In the genomic region with DNA sequence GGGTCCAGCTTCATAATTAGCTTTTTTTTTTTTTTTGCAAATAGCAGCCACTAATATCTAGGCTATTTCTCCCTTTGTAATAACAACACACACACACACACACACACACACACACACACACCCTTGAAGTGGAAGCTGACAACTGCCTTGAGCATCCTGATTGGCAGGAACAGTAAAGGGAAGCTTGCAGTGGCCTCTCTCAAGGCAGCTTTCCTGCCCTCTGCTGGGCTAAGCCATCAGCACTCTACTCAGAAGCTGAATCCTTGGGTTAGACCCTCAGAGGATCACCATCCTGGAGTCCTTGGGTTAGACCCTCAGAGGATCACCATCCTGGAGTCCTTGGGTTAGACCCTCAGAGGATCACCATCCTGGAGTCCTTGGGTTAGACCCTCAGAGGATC, we compare ENCODE assay signal across 7 mouse cellular contexts.
DNase-seq lines count a peak whose midpoint lies in the region; ATAC-seq and TF ChIP-seq lines count a peak whose summit lies in the region.
"Not testable (repeated sequence)": the region's sequence is repeated elsewhere in the genome, so short reads cannot be mapped to it uniquely, and the experiment has no call there.

No protein-coding gene starts in this region.

- not testable (repeated sequence) for H3K9me3 ChIP-seq in MEL (replicated peaks; ENCODE audit: insufficient read depth, low read length); liver, embryonic 14.5 days (ENCODE audit: control insufficient read depth, low read length); midbrain, postnatal 0 days (ENCODE audit: low read length)

- not testable (repeated sequence) for H3K27me3 ChIP-seq in MEL (ENCODE audit: control insufficient read depth in 1 of 2, insufficient read depth in 2 of 2, low read length in 2 of 2); kidney, adult 2 months (replicated peaks; ENCODE audit: control insufficient read depth, insufficient read depth, low read length); liver, embryonic 14.5 days (ENCODE audit: control insufficient read depth, insufficient read depth, low read length); midbrain, postnatal 0 days (ENCODE audit: insufficient read depth, low read length)

- not testable (repeated sequence) for TF ChIP-seq EP300 in MEL (IDR thresholded peaks at IDR 0.05; ENCODE audit: low read depth in 1 of 2, low read length in 2 of 2); liver, embryonic 14.5 days (IDR thresholded peaks at IDR 0.05; ENCODE audit: low read depth)

- H3K27ac ChIP-seq in MEL (ENCODE audit: control insufficient read depth, low read depth, low read length); kidney, adult 2 months (ENCODE audit: insufficient read depth, low read depth, low read length); liver, embryonic 14.5 days; midbrain, postnatal 0 days (ENCODE audit: low read depth, low read length): not testable (repeated sequence)

- peak; percentile 20 for TF ChIP-seq RAD21 in MEL (IDR thresholded peaks at IDR 0.05; ENCODE audit: low read depth, low read length)

- peak; percentile 71 for ATAC-seq in granulocyte monocyte progenitor cell, adult 5-6 weeks (replicated peaks; ENCODE audit: poor library complexity, severe bottlenecking)
- not testable (repeated sequence) for ATAC-seq in liver, embryonic 14.5 days (ENCODE audit: insufficient read depth); midbrain, postnatal 0 days (ENCODE audit: low FRiP score)

- not testable (repeated sequence) for TF ChIP-seq POLR2A in MEL (IDR thresholded peaks at IDR 0.05; ENCODE audit: control insufficient read depth in 1 of 2, insufficient read depth in 1 of 2, low read depth in 1 of 2, low read length in 2 of 2, poor library complexity in 1 of 2); kidney, adult 2 months (IDR thresholded peaks at IDR 0.05; ENCODE audit: low read depth, low read length)

- not testable (repeated sequence) for H3K36me3 ChIP-seq in MEL (ENCODE audit: control insufficient read depth in 1 of 2, insufficient read depth in 2 of 2, low read length in 2 of 2); kidney, adult 2 months (ENCODE audit: control insufficient read depth, insufficient read depth, low read length); liver, embryonic 14.5 days (replicated peaks; ENCODE audit: control insufficient read depth, insufficient read depth, low read depth); midbrain, postnatal 0 days (ENCODE audit: insufficient read depth, low read length)

- DNase-seq in MEL (ENCODE audit: low read depth, low spot score): peak; percentile 30
- peak; percentile 25 for DNase-seq in heart, postnatal 4 days
- peak; percentile 17 for DNase-seq in kidney, adult 2 months
- not testable (repeated sequence) for DNase-seq in liver, embryonic 14.5 days (ENCODE audit: low read depth in 3 of 3, low spot score in 3 of 3); midbrain, postnatal 0 days (ENCODE audit: low spot score)
- peak; percentile 20 for DNase-seq in lung, postnatal 10 days

- peak in 2 of 3 experiments; percentile 21 to 33; a peak in 2 of 6 replicates for TF ChIP-seq CTCF in MEL (IDR thresholded peaks at IDR 0.05 in 2 of 3, conservative IDR thresholded peaks at IDR 0.05 in 1 of 3; ENCODE audit: control insufficient read depth in 1 of 3, insufficient read depth in 1 of 3, low read depth in 2 of 3, low read length in 3 of 3, poor library complexity in 1 of 3, severe bottlenecking in 1 of 3)
- TF ChIP-seq CTCF in kidney, adult 2 months (conservative IDR thresholded peaks at IDR 0.05; ENCODE audit: insufficient read depth, insufficient read length, low read depth, low read length): peak; percentile 31; the same call in 1 of the 2 replicates
- TF ChIP-seq CTCF in liver, embryonic 14.5 days (IDR thresholded peaks at IDR 0.05; ENCODE audit: low read depth): peak; percentile 41; the same call in 1 of the 2 replicates
- peak; percentile 32 for TF ChIP-seq CTCF in midbrain, postnatal 0 days (IDR thresholded peaks at IDR 0.05)

- not testable (repeated sequence) for H3K4me1 ChIP-seq in MEL (ENCODE audit: control insufficient read depth in 1 of 2, insufficient read depth in 2 of 2, low read length in 2 of 2); kidney, adult 2 months (ENCODE audit: control insufficient read depth, insufficient read depth, low read length); liver, embryonic 14.5 days (replicated peaks; ENCODE audit: control insufficient read depth in 2 of 2, insufficient read depth in 2 of 2, low read length in 1 of 2)
- H3K4me1 ChIP-seq in midbrain, postnatal 0 days (ENCODE audit: insufficient read depth, low read length): peaks cover 13% of the 10 kb centered on the region

- not testable (repeated sequence) for H3K4me3 ChIP-seq in MEL (ENCODE audit: control insufficient read depth in 1 of 2, insufficient read depth in 1 of 2, low read depth in 2 of 2, low read length in 2 of 2); kidney, adult 2 months (ENCODE audit: insufficient read depth, low read depth, low read length); liver, embryonic 14.5 days (ENCODE audit: insufficient read depth in 1 of 2, low read depth in 2 of 2, low read length in 2 of 2); midbrain, postnatal 0 days (ENCODE audit: low read depth, low read length)

- not testable (repeated sequence) for H3K4me2 ChIP-seq in liver, embryonic 14.5 days (ENCODE audit: low read depth); midbrain, postnatal 0 days (ENCODE audit: low read depth, low read length, poor library complexity, severe bottlenecking)

- H3K9ac ChIP-seq in MEL (ENCODE audit: control insufficient read depth, low read depth, low read length, poor library complexity, severe bottlenecking); liver, embryonic 14.5 days (replicated peaks); midbrain, postnatal 0 days (replicated peaks; ENCODE audit: low read length, poor library complexity, severe bottlenecking): not testable (repeated sequence)

- H3K79me2 ChIP-seq in MEL (ENCODE audit: control insufficient read depth, insufficient read depth, low read length, poor library complexity): not testable (repeated sequence)

TF ChIP-seq in MEL, 35 proteins besides CTCF, POLR2A, EP300 and RAD21:
- TF ChIP-seq SMC3 (IDR thresholded peaks at IDR 0.05; ENCODE audit: low read depth, low read length) (peak; percentile 54), ZC3H11A (IDR thresholded peaks at IDR 0.05; ENCODE audit: low read depth, low read length) (0 out of 2 replicates have a peak, but pooled peaks have one; percentile 11)
